Mouse (Mus musculus) C2C12 (cell line): Measurements from ENCODE around the gene Slc25a27. TPM values are rescaled to one million over a fixed set of nuclear protein-coding genes. Genes with fewer than 3 reads are reported as not detected.

Experiments
- H3K27me3 ChIP-seq: one replicate; pipeline ENCODE4 v1.6.1; 2011; ENCODE audit not compliant: control insufficient read depth, insufficient read depth, insufficient read length
- H3K36me3 ChIP-seq: one replicate; pipeline ENCODE4 v1.6.1; 2011; ENCODE audit not compliant: control insufficient read depth, insufficient read depth
- H3K4me3 ChIP-seq: one replicate; pipeline ENCODE4 v1.5.1; 2011; ENCODE audit warnings: mild to moderate bottlenecking, control low read depth; ENCODE audit not compliant: poor library complexity, insufficient read depth, severe bottlenecking
- H3K79me2 ChIP-seq: one replicate; pipeline ENCODE4 v1.6.1; 2011; ENCODE audit not compliant: control insufficient read depth, insufficient read depth
- H3K79me3 ChIP-seq: one replicate; pipeline ENCODE4 v1.6.1; 2011; ENCODE audit warnings: low read depth, control low read depth
- H3ac ChIP-seq: one replicate; pipeline ENCODE3; 2011; ENCODE audit warnings: low read depth; ENCODE audit not compliant: control insufficient read depth, insufficient read length
- CEBPB ChIP-seq: IDR thresholded peaks from one replicate; pipeline ENCODE4 v1.6.1; 2011; ENCODE audit warnings: low read depth, mild to moderate bottlenecking, control low read depth, moderate library complexity
- CTCF ChIP-seq: IDR thresholded peaks from one replicate; pipeline ENCODE4 v1.5.1; 2011; ENCODE audit not compliant: control insufficient read depth, insufficient read depth, insufficient read length
- FOSL1 ChIP-seq: IDR thresholded peaks from one replicate; pipeline ENCODE4 v1.8.0; 2011; ENCODE audit warnings: mild to moderate bottlenecking, low read length; ENCODE audit not compliant: poor library complexity, insufficient read depth, severe bottlenecking
- MAX ChIP-seq: IDR thresholded peaks from one replicate; pipeline ENCODE4 v1.6.1; 2011; ENCODE audit warnings: mild to moderate bottlenecking, control low read depth
- MYOD1 ChIP-seq: IDR thresholded peaks from one replicate; pipeline ENCODE4 v1.6.1; 2011; ENCODE audit warnings: low read depth; ENCODE audit not compliant: control insufficient read depth, insufficient read length
- MYOG ChIP-seq: IDR thresholded peaks from one replicate; pipeline ENCODE4 v1.6.1; 2011; ENCODE audit not compliant: control insufficient read depth, insufficient read length; ENCODE audit errors: extremely low read depth
- USF1 ChIP-seq: IDR thresholded peaks from one replicate; pipeline ENCODE4 v1.6.1; 2011; ENCODE audit warnings: low read depth, mild to moderate bottlenecking, control low read depth, moderate library complexity
- polyA plus RNA-seq: library from polyadenylated mRNA; unstranded; fragments of >200 nt; fragmentation: generic; extraction: Trizol; gene quantifications from one replicate; pipeline ENCODE4 v1.2.1, GENCODE M21; 2012; ENCODE audit warnings: missing spikeins

Gene Slc25a27
- polyA plus RNA-seq, 1 experiment, result 0.63 TPM

DNA sequence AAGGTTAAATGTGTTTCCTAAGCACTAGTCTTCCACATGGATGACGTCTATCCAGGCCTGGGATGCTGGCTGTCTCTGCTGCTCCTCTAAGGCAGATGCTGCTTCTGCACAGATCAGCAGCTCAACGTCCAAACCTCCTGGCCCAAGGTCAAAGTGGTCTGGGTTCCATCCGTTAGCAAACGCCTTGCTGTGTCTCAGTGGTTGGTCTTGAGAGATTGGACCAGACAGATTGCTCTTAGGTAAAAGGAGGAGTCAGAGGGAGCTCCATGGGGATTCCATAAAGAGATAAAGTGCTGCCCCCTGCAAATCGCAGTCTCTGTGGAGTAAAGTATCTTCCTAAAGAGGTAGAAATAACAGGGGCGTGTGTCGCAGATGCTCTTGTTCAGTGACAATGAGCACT lies 23.8 kb downstream of the Slc25a27 start:
- H3K36me3 ChIP-seq, result peaks cover 13% of the 10 kb centered on the region
- no peaks in the 10 kb centered on the region for H3K79me2 ChIP-seq
- H3ac ChIP-seq, result no peak overlapping the region
- no peaks in the 10 kb centered on the region for H3K27me3 ChIP-seq
- H3K4me3 ChIP-seq, result no peak overlapping the region
- no peaks in the 10 kb centered on the region for H3K79me3 ChIP-seq
- TF ChIP-seq USF1, result no peak
- no peak for TF ChIP-seq CEBPB
- TF ChIP-seq MYOG, result no peak
- TF ChIP-seq MAX, result no peak
- no peak for TF ChIP-seq FOSL1
- TF ChIP-seq MYOD1, result no peak
- no peak for TF ChIP-seq CTCF

DNA sequence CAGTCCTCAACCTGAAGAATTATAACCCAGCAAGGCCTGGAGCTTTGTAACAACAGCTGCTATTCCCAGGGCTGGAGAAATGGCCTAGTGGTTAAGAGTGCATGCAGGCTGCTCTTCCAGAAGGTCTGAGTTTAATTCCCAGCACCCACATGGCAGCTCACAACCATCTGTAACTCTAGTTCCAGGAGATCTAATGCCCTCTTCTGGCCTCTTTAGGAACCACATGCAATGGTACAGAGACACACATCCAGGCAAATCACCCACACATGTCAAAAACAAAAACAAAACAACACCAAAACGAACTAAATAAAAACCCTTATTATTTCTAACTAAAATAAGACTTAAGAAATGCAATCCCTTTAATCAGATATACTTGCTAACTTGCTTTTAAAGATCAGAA lies 26.2 kb downstream of the Slc25a27 start:
- TF ChIP-seq USF1, result no peak
- TF ChIP-seq MYOG, result no peak
- TF ChIP-seq CEBPB, result no peak
- no peak for TF ChIP-seq FOSL1
- TF ChIP-seq MAX, result no peak
- no peak for TF ChIP-seq MYOD1
- no peak for TF ChIP-seq CTCF
- H3K4me3 ChIP-seq, result no peak overlapping the region
- H3ac ChIP-seq, result no peak overlapping the region

DNA sequence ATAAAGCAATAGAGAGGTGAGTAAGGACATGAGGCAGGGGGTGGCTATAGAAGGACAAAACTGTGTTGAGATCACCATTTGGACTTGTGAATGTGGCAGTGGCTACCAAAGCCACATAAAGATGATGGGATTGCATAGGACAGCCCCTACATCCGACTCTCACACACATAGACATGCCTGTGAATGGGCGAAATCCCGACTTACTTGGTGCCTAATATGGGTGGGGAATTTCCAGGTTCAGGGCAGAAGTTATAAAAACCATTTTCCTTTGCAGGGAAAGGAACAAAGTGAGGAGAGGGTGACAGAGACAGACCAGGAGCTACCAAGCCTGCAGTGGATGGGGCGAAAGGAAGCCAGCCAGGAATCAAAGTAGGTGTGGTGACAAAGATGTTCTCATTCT lies 29.9 kb downstream of the Slc25a27 start:
- Histone ChIP-seq H3K4me3 (no peak overlapping the region), H3K79me3 (no peaks in the 10 kb centered on the region), H3K79me2 (no peaks in the 10 kb centered on the region), H3ac (no peak overlapping the region), H3K27me3 (no peaks in the 10 kb centered on the region), H3K36me3 (no peaks in the 10 kb centered on the region)
- no peak for TF ChIP-seq CEBPB
- TF ChIP-seq CTCF, result no peak
- TF ChIP-seq MYOD1, result no peak
- no peak for TF ChIP-seq MAX
- TF ChIP-seq MYOG, result no peak
- no peak for TF ChIP-seq FOSL1
- no peak for TF ChIP-seq USF1

More for the DNA sequence above, 26.2 kb downstream of the Slc25a27 start:
- Histone ChIP-seq H3K27me3 (no peaks in the 10 kb centered on the region), H3K36me3 (peaks cover 13% of the 10 kb centered on the region), H3K79me2 (no peaks in the 10 kb centered on the region), H3K79me3 (no peaks in the 10 kb centered on the region)

DNA sequence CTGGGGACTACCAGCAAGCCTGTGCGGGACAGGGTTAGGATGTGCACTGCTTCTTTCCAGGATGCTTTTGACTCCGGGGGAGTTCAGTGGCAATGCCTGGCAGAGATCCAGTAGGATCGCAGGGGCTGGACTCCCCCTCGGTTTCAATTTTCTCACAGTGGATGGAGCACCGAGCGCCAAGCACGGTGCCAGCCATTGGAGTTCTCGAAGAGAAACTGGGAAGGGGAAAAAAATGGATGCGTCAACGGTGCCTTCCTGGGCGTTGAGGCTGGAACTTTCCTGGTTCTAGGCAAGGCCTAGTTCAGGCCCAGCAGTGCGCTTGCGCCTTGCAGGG lies 36.6 kb downstream of the Slc25a27 start:
- Histone ChIP-seq H3K36me3 (no peaks in the 10 kb centered on the region), H3ac (no peak overlapping the region), H3K79me3 (no peaks in the 10 kb centered on the region), H3K27me3 (no peaks in the 10 kb centered on the region), H3K4me3 (no peak overlapping the region), H3K79me2 (no peaks in the 10 kb centered on the region)
- TF ChIP-seq CEBPB (no peak), MYOG (no peak), FOSL1 (no peak), MAX (no peak), MYOD1 (no peak), CTCF (no peak), USF1 (no peak)

DNA sequence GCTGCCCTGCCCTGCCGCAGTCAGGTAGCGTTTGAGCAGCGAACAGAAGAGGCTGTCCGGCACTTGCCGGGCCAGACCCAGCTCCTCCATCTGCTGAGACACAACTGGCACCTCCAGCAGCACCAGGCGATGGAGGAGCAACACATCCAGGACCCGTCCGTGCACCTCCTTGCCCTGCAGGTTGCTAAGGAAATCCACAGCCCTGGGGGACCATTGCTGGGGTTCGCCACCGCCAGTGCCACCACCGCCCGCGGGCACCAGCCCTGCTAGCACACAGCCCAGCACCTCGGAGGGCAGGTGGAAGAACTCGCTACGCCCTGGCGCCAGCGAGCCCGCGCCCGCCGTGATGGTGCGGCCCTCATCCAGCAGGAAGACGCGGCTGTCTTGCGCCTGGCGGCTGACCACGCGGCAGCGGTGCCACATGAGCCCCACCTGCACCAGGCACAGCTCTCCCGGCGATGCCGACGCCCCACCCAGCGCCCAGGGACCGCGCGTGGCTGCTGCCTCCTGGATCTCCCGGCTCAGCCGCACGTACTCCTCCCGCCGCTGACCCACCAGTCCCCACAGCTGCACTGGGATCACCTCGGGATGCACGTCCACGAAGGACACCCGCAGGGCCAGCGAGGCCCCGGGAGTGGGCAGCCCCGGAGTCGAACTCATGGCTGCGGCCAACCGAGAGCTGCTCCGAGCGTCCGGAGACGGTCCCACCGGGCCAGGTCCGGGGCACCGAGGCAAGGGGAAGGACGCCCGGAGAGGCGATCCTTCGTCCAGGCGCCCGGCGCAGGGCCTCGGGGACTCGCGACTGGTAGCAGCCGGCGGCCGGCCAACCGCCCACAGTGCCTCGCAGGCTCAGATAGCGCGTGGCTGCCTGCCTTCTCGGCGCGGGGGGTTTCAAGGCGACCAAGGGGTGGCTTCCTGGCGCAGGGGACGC lies 37.3 kb downstream of the Slc25a27 start, which contains the start of gene Tdrd6:
Gene Tdrd6, minus strand, starts transcription at position 804 of the 931 bp plus-strand sequence.
- Histone ChIP-seq H3K4me3 (no peak within 1 kb of the TSS), H3K79me2 (no peaks in the 10 kb centered on the region), H3ac (no peak within 1 kb of the TSS), H3K27me3 (no peaks in the 10 kb centered on the region), H3K36me3 (no peaks in the 10 kb centered on the region), H3K79me3 (no peaks in the 10 kb centered on the region)
- no peak for TF ChIP-seq MAX
- no peak for TF ChIP-seq MYOG
- no peak for TF ChIP-seq CTCF
- no peak for TF ChIP-seq USF1
- no peak for TF ChIP-seq FOSL1
- no peak for TF ChIP-seq CEBPB
- no peak for TF ChIP-seq MYOD1

DNA sequence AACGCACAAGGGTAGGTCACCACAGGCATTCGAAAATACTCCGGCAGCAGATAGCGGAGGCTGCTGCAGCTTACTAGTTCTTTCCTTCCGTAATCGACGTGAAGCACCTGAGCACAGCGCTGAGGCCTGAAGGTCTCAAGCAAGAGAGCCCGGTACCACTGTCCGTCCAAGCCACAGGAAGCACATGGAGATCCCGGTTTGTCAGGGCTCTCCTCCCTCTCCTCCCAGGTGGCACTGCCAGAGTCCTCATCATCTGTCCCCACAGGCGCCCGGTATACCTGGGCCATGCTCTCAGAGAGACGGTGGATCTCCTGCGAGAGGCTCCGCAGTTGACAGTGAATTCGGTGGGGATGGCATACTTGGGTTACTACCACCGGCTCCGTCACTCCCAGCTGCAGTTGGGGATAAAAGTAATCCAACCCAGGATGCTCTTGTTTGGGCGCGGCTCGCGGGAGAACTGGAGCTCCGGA lies 38.0 kb downstream of the Slc25a27 start:
- TF ChIP-seq CEBPB, result no peak
- TF ChIP-seq USF1, result no peak
- no peak for TF ChIP-seq MYOG
- TF ChIP-seq MYOD1, result no peak
- TF ChIP-seq FOSL1, result no peak
- TF ChIP-seq MAX, result no peak
- TF ChIP-seq CTCF, result no peak
- Histone ChIP-seq H3K36me3 (no peaks in the 10 kb centered on the region), H3K27me3 (no peaks in the 10 kb centered on the region), H3K4me3 (no peak overlapping the region), H3K79me3 (no peaks in the 10 kb centered on the region), H3K79me2 (no peaks in the 10 kb centered on the region), H3ac (no peak overlapping the region)
